Mouse (Mus musculus) adrenal gland, adult 18-20 months (tissue): ENCODE data around the gene Ube2q1. TPM values are rescaled to one million over a fixed set of nuclear protein-coding genes. Genes with fewer than 3 reads are reported as not detected.

Experiments
- DNase-seq, 2 experiments: peaks; one replicate each; pipeline ENCODE4 v3.0.0; 2021 to 2022; ENCODE audit warnings: low spot score in 2 of 2
- long read RNA-seq, 2 experiments: library from polyadenylated mRNA; stranded (forward); transcript quantifications; one replicate each; pipeline ENCODE4 v2.0.0; 2021
- total RNA-seq, 2 experiments: library from RNA; stranded (reverse); gene quantifications; 1 replicate in 1 of 2; 2 replicates in 1 of 2; pipeline ENCODE4 v1.2.3; 2021

Gene Ube2q1
- total RNA-seq, result 10 to 100 TPM; 54.5 to 65.8 TPM
- long read RNA-seq, experiment 1, transcript Ube2q1-201 (13 exons, 3,077 nt), result major isoform, 63 of 70 reads
- long read RNA-seq, experiment 1, partial matches to known transcripts, result 1 of 70 reads
- long read RNA-seq, experiment 1, other reads (novel, unspliced or antisense), result 6 of 70 reads
- long read RNA-seq, experiment 2, transcript Ube2q1-201 (13 exons, 3,077 nt), result major isoform, 158 of 171 reads
- long read RNA-seq, experiment 2, partial matches to known transcripts, result 1 of 171 reads
- long read RNA-seq, experiment 2, other reads (novel, unspliced or antisense), result 12 of 171 reads

GRCm38 (mm10) chr3:89772968-89773709 is at the start of gene Ube2q1:
Ube2q1 (plus strand) TSS chr3:89773616.
- peak; percentile 93 to 96 for DNase-seq

DNA sequence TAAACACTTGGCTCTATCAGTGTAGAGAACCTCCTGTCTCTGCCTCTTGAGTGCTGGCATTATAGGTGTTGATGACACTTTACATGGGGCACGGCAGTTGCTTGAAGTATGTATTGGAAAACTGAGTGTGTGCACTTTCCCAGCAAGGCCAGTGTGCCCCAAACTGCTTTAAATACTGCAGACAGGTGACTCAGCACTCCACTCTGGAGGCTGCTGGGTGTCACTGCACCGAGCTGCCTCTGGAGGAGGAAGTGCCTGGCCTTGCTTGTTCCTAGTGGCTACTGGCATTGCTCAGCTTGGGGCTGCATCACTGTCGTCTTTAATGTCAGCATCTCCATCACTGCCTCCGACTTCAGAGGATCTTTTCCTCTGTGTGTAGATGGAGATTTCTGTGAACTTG is 46.4 kb upstream of the Ube2q1 start:
- DNase-seq, result peak; percentile 33 to 35

GRCm38 (mm10) chr3:89728848-89729247 is 44.6 kb upstream of the Ube2q1 start:
- DNase-seq, result no peak

DNA sequence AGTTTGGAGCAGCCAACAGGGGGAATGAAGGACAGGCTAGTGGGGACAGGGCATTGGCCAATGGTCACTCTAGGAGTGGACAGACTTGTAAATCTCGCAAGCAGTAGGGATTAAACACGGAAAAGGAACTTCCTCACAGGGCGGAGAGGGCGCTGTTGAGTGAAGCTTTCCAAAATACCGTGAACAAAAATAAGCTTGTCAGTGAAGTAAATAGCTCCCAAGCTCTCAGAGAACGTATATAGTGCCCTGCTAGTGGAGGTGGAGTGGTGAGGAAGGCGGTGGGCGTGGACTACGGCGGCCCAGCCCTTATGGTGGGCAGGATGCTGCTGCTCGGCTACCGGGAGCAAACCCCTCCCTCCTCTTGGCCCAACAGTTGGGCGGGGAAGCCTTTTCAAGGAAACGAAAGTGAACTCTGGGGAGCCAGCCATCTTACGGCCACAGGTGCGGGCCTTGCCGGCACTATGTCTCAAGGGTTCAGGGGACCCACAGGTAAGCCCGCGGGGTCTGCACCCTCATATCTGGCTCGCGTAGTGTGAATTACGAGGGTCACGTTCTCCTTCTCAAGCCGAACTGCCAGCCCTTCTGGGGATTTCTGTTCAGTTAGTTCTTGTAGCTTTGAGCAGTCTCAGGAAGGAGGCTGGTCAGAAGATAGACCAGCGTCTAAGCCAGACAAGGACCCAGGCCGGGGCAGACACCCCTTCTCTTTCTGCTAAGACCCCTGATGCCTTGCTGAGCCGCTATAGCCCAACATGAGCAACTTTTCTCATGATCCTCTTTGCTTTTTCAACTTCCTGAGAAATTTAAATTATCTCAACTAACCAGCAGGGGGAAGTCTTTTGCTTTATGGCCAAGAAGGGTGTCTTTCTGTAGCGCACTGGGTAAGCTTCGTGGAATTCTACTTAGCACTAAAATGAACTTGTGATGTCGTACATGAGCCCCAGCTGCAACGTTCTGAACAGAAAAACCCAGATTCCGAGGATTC is 42.8 kb upstream of the Ube2q1 start:
- DNase-seq, result peak; percentile 71 to 78

DNA sequence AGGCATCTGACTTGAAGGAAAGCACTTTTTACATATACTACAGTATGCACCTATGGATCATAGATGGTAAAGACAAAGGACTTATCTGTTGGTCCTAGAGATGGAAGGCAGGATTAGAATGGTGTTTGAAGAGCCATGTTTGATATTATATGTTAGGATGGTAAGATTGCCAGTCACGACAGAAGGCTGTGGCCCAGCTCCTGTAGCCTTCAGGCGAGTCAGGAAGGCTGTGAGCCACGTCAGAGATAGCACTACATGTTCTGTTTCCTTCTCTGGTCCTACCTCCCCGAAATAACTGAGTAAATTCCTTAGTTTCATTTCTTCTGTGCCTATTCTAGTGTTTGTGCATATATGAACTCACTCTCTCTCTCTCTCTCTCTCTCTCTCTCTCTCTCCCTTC is 41.3 kb upstream of the Ube2q1 start:
- DNase-seq, result no peak

GRCm38 (mm10) chr3:89738509-89738908 is 34.9 kb upstream of the Ube2q1 start:
- no peak for DNase-seq

DNA sequence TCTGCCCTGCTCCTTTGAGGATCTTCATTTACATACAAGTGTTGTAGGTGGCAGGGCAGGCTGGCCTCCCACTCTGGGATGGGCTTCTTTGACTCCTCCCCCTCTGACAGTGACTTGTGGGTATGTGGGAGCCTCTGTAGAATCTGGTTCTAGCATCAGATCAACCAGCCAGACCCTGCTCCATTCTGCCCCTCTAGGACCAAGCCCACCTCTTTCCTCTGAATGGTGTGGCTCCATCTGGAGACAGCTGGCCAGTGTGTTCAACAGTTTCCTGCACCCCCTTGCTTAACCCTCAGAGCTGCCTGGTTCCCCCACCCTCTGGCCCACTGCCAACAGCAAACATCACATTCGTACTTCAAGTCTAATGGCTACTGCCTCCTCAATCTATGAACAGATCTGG is 21.1 kb upstream of the Ube2q1 start:
- DNase-seq, result no peak

DNA sequence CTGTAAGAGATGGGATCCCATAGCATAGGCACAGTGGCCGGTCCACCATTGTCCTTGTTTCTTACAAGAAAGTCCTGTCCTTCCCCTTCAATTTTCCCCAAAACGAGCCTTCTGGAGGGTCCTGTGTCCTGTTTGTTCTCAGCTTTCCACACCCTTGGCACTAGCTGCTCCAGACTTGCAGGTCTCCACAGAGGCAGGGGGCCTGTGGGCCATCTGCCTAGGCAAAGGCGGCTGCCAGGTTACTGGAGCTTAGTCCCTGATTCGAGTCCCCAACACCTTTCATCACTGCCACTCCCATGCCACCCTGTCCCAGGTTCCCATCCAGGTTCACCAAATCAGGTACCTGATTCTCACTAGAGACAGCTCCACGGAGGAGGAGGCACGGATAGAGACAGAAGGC is 18.1 kb upstream of the Ube2q1 start:
- DNase-seq, result no peak

DNA sequence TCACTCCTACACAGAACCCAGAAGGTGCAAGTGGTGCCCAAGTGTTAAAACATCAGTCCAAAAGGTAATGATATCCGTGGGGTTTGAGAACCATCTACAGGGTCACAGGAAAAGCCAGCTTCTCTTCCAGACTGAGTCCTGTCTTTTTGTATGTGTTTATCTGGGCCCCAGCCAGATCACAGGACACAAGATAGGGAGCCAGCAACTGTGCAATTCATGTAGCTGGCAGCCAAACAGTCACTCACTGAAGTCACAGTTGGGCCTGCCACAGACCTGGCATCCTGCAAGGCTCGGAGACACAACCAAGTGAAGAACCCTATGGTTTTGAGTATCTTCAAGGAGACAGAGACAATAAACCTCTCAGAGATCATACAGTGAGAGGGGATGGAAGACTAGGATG is 15.6 kb upstream of the Ube2q1 start:
- no peak for DNase-seq

DNA sequence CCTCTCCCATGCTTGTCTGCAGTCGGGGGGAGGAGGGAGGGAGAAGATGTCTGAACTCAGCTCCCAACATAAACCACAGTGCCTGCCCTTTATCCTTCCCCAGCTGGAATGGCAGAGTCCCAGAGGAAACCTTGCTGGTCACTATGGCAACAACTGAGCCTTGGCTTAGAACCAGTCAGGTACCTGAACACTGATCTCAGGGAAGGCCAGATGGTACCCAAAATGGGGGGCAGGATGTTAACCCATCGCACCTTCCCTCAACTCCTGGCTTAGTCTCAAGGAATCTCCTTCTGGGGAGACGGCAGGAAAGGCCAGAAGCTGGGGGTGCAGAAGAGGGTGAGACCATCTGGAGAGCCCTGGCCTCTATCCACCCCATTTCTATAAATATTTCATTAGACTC is 13.6 kb upstream of the Ube2q1 start:
- DNase-seq, result no peak

DNA sequence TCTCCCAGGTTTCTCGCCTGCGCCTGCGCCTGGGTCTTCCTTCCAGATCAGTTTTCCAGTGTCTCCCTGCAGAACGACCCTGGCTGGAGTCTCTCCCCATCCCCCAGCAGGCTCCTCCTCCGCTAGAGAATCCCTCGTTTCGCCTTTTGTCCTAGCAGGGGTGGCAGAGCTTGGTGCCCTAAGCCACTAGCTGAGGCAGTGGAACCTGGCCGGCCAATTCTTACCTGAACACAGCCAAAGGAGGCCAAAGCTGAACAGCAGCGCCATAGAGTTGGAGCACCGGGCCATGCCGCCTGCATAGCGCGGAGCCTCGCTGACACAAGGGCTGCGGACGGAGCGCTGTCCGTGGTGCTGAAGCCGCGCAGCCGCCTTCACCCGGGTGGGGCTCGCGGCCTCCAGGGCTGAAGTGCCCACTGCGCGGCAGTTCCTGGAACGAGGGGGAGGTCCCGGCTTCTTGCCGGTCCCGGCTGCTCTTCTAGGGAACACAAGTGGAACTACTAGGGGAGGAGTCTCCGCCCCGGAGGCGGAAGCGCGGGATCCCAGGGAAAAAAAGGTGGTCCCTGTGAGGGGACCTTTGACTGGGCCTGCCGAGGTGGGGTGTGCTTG is 9.2 kb upstream of the Ube2q1 start, which contains the start of gene Chrnb2:
TSS of gene Chrnb2 (minus strand) at position 514 of the 606 bp plus-strand sequence.
- peak; percentile 78 for DNase-seq

DNA sequence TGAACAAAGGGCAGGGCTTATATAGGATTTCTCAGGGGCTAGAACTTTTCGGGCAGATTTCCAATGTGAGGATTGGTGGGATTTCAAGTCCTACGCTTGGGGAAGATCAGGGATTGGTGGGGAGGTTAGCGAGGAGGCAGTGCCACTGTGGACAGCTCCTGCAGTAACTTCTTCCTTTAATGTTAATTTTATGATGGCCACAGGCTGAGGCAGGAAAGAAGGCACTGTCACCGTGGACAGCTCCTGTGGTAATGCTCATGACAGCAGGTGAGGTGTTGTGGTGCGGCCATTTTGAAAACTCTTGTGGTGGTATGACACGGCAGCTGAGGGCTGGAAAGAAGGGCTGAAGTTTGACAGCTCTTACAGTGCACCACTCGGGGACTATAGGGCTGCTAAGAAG is 3.8 kb upstream of the Ube2q1 start:
- DNase-seq, result no peak

- no peak for DNase-seq
Measured at GRCm38 (mm10) chr3:89770425-89771002, 2.9 kb upstream of the Ube2q1 start.

- peak; percentile 64 to 65 for DNase-seq
Measured at GRCm38 (mm10) chr3:89772588-89772967, 838 bp upstream of the Ube2q1 start.

DNA sequence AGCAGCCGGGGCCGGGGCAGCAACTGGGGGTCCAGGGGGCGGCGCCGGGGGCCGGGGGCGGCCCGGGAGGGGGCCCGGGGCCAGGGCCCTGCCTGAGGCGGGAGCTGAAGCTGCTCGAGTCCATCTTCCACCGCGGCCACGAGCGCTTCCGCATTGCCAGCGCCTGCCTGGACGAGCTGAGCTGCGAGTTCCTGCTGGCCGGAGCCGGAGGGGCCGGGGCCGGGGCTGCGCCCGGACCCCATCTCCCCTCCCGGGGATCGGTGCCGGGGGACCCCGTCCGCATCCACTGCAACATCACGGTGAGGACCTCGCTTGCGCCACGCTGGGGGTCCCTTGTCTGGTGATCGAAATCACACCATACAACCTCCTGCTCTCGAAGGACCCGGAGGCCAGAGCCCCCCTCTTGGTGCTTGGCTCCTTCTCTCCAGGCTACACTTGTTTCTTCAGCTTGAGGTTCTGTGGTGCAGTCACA is 360 bp downstream of the Ube2q1 start:
- DNase-seq, result peak; percentile 48 to 60

DNA sequence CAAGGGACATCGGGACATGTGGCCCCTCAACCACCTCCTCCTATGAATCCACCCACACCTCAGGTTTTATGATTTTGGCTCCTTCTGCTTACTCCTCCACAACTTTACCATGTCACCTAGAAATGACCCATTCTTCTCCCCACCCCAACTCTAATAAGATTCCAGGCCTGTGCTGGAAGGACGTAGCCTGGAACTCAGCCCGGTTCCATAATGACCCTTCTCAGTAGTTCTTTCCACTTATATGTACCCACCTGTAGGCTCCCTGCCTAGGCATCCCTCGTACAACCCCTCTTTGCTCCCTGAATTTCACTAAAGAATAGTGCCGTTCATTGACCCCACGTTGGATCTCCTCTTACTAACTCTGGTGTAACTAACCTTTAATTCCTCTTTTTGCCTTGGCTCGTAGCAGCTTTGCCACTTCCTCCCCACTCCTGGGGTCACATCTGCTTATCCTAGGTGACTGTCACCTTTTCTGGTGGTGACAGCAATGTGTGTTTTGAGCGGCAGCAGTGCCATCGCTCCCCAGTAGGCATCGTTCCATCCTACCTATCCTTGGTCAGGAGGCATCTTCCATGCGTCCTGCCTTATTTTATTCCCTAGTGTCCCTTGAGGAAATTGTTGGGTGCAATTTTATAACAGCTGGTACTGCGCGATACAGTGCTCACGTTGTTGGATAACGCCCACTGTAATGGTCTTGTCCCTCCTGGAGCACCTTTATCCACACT is 982 bp downstream of the Ube2q1 start:
- DNase-seq, result no peak

- no peak for DNase-seq
Measured at GRCm38 (mm10) chr3:89776001-89776400, 2.6 kb downstream of the Ube2q1 start.

GRCm38 (mm10) chr3:89780102-89780501 is 6.7 kb downstream of the Ube2q1 start:
- no peak for DNase-seq

DNA sequence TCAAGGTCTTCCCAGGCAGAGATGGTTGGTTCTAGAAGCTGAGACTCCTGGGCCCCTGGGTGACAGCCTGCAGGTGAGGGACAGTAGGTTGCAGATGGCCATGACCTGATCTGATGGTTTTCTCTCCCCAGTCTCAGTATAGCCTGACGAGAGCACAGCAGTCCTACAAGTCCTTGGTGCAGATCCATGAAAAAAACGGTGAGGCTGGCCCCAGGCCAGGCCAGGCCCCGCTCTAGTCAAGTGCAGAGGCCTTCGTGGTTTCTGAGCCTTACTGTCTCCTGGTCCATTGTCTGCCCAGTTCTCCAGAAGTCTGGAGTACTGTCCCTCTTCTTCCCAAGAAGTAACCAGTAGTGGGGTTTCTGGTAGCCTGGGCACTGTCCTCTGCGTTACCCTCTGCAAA is 8.2 kb downstream of the Ube2q1 start:
- DNase-seq, result no peak
